Mouse (Mus musculus) Muller cell, postnatal 12 days (primary cell): ENCODE measurements around the gene Ly6g6c.

Experiments
- DNase-seq: peaks from one replicate; pipeline ENCODE4 v3.0.0-alpha.2; 2015; ENCODE audit errors: inconsistent ontology term

Gene Ly6g6c

DNA sequence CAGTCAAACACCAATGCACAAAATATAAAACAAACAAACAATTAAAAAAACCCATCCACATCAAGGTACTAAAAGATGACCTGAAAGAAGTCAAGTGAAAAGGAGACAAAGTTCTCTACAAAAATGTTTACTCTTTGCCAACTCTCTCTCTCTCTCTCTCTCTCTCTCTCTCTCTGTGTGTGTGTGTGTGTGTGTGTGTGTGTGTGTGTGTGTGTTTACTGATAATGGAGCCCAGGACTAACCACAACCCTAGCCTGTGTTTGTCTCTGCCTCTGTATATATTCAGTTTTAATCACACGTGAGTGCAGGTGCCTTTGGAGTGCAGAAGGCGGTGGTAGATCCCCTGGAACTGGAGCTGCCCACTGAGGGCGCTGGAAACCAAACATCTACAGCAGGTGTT, 8.1 kb upstream of the Ly6g6c start:
- DNase-seq = no peak

DNA sequence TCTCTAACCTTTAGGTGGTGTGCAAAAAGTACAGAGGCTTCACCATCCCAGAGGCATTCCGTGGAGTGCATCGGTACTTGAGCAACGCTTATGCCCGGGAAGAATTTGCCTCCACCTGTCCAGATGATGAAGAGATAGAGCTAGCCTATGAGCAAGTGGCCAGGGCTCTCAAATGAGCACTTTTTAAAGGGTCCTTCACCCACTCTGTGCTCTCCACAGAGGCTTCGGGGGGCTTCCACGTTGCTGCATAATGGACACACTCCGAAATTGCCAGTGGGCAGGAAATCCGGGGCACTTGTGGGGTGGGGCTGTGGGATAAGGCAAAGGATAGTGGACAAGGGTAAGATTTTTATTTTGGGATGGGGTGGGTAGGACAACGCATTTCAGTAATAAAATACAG, 6.9 kb upstream of the Ly6g6c start:
- DNase-seq = no peak

DNA sequence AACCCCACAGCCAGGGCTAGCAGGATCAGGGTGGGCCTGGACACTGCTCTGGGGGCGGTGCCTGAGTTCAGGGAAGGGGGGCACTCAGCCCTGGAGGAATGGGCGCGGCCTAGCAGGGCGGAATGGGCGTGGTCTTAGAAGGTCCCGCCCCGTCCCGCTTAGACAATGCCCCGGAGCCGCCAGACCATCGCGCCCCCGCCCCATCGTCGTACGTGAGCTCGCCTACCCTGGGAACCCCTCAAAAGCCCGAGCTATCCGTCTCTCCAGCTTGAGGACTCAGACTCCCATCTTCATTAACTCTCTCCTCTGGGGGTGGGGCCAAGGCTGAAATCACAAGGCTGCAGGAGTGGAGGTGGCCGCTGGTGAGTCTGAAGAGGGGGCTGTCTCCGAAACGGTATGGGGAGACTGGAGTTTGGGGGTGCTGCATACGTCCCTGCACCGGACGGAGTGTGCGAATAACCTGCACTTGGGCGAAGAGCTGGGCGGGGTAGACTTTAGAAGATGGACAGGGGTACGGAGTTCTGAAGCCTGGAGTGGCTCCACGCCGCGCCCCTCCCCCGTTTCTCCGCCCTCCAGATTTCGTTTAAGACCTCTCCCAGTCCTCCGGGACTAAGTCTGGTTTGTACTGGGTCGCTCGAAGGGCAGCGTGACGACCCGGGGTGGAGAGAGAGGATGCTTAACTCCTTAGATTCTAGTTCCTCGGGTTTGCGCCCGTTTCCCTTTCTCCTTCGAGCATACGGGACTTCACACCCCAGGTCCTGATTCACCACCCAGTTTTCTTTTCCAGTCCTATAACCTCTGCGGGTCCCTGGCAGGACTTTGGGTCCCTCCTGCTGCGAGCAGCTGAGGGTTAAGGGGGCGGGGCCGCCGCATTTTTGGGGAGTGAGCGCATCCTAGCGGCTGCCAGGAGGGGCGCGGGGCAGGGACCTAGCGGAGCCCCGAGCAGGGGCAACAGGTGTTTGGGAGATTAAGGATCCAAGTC, 6.0 kb upstream of the Ly6g6c start, which contains the start of gene Ddah2:
Ddah2 (plus strand) TSS at position 125 of the 982 bp plus-strand sequence.
- DNase-seq = peak; percentile 95

DNA sequence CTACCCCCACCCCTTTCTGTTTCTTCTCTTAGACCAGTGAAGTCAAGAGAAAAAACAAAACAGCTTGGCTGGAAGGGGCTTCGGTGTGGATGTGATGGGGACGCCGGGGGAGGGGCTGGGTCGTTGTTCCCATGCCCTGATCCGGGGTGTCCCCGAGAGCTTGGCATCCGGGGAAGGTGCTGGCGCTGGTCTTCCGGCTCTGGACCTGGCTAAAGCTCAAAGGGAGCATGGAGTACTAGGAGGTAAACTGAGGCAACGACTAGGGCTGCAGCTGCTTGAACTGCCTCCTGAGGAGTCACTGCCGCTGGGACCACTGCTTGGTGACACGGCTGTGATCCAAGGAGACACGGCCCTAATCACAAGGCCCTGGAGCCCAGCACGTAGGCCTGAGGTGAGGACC, 5.1 kb upstream of the Ly6g6c start:
- DNase-seq = no peak

- DNase-seq = no peak
Measured at GRCm38 (mm10) chr17:35060737-35061297, 4.4 kb upstream of the Ly6g6c start.

DNA sequence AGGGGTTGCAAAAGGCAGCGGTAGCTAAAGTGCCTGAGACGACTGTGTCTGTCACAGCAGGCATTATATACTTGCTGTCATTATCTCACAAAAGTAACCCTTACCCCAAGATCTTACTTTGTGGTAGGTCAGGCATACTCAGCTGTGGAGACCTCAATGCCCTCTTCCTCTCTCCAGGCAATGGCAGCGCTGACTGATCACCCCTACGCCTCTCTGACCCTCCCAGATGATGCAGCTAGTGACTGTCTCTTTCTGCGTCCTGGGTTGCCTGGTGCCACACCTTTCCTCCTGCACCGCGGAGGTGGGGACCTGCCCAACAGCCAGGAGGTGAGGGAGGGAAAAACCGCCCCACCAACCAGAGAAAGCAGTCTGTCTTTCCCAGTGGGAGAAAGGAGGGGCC, 3.9 kb upstream of the Ly6g6c start:
- DNase-seq = no peak

DNA sequence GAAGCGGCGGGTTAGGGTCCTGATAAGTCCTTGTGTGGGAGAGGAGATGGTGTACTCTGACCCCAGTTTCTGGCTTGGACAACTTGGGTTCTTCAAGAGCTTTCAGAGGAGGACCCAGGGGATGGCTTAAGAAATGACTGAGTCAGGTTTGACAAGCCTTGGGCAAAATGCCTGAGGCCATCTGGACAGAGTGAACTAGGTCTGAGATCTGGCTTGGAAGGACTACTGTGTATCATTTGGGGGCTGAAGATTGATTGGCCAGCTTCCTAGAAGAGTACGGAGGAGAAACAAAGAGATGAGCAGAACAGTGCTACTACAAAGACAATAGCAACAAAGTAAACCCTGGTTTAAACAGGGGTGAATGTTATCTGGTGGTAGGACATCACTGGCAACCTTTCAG, 1.7 kb upstream of the Ly6g6c start:
- DNase-seq = no peak

GRCm38 (mm10) chr17:35064378-35064877, 760 bp upstream of the Ly6g6c start:
- DNase-seq = no peak

GRCm38 (mm10) chr17:35066084-35066483, 896 bp downstream of the Ly6g6c start, which contains the start of gene Mpig6b:
Gene Mpig6b, minus strand, starts transcription at chr17:35066184.
- DNase-seq = no peak

- DNase-seq = no peak
Measured at GRCm38 (mm10) chr17:35068213-35068914, 3.2 kb downstream of the Ly6g6c start.

DNA sequence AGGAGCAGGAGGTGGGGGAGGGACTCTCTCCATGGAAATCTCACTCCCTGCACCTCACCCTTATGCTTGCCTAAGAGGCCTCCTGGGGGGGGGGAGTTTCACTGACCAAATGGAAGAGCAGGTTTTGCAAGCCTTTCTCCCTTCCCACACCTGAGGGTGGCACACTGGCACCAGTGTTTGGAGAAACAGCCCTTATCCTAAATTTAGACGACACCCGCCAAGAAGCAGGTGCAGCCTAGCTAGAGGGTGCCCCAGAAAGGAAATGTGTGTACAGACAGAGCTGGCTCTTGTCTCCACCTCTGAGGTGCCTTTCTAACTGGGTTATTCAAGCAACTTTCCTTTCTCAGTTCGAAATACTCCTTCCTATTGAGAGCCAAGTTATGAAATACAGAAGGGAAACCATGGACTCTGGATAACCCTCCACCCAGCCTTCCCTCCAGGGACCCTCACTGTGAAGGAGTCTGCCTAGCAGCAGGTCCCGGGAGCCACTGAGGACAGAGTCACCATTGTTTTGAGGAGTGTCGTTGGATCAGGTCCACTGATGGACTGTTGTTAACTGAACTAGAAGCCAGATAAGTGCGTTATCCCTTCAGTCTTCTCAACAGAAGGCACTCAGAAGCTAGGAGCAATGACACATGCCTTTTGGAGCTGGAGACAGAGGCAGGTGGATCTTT, 5.5 kb downstream of the Ly6g6c start:
- no peak for DNase-seq

GRCm38 (mm10) chr17:35071454-35071853, 6.3 kb downstream of the Ly6g6c start:
- no peak for DNase-seq

DNA sequence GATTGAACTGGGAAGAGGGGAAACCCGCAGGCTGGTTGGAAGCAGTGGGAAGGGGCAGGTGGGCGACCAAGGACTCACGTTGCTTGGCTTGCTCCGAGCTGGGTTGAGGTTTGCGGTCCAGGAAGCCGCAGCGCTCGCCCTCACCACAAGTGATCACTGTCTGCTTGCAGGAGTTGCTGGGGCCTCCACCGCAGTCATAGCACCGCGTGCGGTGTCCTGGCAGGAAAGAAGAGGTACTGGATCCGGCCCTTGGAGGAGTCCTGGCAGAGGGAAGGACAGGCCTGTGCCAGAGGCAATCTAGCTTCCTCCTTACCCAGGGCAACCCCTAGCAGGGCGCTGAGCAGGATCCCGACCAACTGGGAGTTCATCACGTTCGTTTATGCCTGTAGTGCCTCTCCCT, 8.9 kb downstream of the Ly6g6c start:
- peak; percentile 49 for DNase-seq

GRCm38 (mm10) chr17:35076507-35077176, 11.5 kb downstream of the Ly6g6c start, which contains the start of gene Ly6g6e:
Gene Ly6g6e, plus strand, starts transcription at chr17:35076902.
- DNase-seq = no peak

DNA sequence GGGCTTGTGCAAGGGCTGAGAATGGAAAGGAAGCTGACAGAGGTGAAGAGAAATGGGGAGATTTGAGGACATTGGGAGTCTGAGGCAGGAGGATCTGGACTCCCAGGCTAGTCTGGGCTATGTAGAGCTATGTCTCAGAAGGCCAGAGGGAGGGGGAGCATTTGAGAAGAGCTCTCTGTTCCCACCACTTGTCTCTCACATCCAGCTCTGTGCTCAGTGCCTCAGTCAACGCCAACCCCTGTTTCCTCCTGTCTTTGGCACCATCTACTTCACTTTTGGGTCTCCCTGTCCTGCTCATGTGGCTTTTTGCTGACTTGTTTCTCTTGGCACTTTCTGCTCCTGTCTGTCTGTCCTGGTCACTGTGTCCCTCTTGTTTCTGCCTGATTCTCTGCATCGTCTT, 12.1 kb downstream of the Ly6g6c start:
- no peak for DNase-seq

DNA sequence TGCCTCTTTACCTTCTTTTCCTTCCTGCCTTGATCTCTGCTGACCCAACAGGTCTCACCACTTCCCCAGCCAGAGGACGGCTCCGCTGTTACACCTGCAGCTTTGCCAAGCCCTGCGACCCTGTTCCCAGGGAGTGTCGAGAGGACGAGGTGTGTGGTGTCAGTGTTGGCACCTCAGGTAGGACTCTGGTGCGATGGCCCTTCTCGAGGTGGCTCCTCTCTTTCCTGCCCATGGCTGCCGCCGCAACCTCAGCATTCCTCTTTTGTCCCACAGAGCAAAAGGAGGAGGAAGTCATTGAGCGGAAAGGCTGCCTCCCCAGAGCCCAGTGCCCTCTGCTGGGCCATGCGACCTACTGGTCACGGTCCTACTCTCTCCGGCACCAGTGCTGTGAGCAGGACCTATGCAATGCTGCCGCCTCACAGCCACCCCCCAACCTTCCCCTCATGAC, 12.6 kb downstream of the Ly6g6c start, which contains the start of gene Ly6g6d:
Ly6g6d (minus strand) TSS at position 280 of the 448 bp plus-strand sequence.
- peak; percentile 72 for DNase-seq

DNA sequence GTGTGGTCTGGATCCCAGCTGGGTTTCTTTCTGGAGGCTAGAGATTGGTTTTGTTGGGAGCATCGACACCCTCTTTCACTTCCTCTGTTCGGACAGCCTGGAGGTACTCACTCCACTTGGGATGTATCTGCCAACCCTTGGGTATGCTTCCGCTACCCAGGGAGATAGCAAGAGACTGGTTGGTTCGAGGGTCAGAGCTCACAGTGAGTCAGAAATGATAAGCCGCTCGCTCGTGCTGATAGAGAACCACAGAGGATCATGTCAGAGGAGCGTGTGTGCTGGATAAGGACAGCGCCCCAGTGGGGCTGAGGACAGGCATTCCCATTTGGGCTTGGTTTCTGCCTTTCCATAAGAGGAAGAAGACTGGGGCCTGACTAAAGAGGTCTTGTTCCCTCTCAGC, 14.6 kb downstream of the Ly6g6c start:
- no peak for DNase-seq

GRCm38 (mm10) chr17:35080248-35080647, 15.1 kb downstream of the Ly6g6c start:
- DNase-seq = no peak

GRCm38 (mm10) chr17:35080710-35081109, 15.5 kb downstream of the Ly6g6c start:
- no peak for DNase-seq

- no peak for DNase-seq
Measured at GRCm38 (mm10) chr17:35082841-35083576, 17.8 kb downstream of the Ly6g6c start.
